Mouse (Mus musculus): Measurements from ENCODE around the gene Gm3043.
"Not testable (repeated sequence)": the region's sequence is repeated elsewhere in the genome, so short reads cannot be mapped to it uniquely, and the experiment has no call there.

The Gm3043 gene

DNA sequence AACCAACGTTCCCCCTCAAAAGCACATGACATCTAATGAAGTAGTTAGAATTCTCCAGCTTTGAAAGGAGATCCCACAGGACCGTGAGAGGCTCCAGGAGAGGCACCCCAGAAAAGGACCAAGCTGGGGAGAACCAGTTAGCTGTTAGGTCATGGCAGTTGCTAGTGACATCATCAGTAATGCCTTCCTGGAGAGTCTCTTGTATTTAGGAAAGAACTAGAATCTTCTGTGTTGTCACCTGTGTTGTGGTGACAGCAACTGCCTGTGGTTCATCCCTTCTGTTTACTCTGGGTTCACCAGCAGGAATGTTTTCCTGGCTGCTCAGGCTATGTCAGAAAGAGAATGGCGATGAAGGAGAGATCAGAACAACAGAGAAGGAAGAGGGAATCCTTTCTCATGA is at the start of gene Gm3043:
Gene Gm3043, plus strand, starts transcription at position 301 of the 400 bp plus-strand sequence.
- DNase-seq, result not testable (repeated sequence)

DNA sequence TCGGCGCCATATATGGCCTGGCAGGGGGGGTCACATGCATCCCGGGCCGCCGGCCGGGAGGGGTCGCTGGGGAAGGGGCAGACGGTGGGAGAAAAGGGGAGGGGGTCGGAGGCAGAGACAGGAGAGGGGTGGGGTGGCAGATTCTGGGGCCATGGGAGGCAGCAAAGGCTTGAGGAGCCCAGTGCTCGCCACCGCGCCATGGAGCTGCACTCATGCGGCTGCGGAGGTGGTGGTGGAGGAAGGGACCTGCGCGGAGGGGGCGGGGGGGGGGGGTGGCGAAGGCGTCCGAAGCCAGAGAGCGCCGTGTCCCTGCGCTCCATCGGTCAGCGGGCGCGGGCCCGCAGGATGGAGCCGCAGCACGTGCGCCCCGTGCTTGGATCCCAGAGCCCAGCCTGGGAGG is 36.9 kb upstream of the Gm3043 start, which contains the start of gene Gm3020:
Gene Gm3020, plus strand, starts transcription at position 301 of the 400 bp plus-strand sequence.
- not testable (repeated sequence) for DNase-seq
